Mouse (Mus musculus) midbrain, embryonic 13.5 days (tissue): ENCODE measurements around the gene Themis3. TPM values are rescaled to one million over a fixed set of nuclear protein-coding genes. Genes with fewer than 3 reads are reported as not detected.

Source experiments
- ATAC-seq: fragments of 200-750 bp; cut with Nextera tagmentation; 2 replicates; pipeline ENCODE4 v1.8.0; 2017; ENCODE audit warnings: mild to moderate bottlenecking, moderate TSS enrichment, moderate library complexity
- H3K27ac ChIP-seq: fragments of 300-500 bp; sonication (generic); 2 replicates; pipeline ENCODE4 v1.5.1; 2015; ENCODE audit warnings: inconsistent platforms, mild to moderate bottlenecking, moderate library complexity
- H3K27me3 ChIP-seq: fragments of 300-500 bp; sonication (generic); 2 replicates; pipeline ENCODE4 v1.6.1; 2015; ENCODE audit warnings: mild to moderate bottlenecking, inconsistent platforms
- H3K36me3 ChIP-seq: fragments of 300-500 bp; sonication (generic); 2 replicates; pipeline ENCODE4 v1.6.1; 2015; ENCODE audit warnings: mild to moderate bottlenecking, inconsistent platforms
- H3K4me1 ChIP-seq: fragments of 300-500 bp; sonication (generic); replicated peaks from 2 replicates; pipeline ENCODE4 v1.6.1; 2015; ENCODE audit warnings: inconsistent platforms
- H3K4me2 ChIP-seq: fragments of 300-500 bp; sonication (generic); replicated peaks from 2 replicates; pipeline ENCODE4 v1.6.1; 2015; ENCODE audit warnings: moderate library complexity, mild to moderate bottlenecking, inconsistent platforms
- H3K4me3 ChIP-seq: fragments of 300-500 bp; sonication (generic); replicated peaks from 2 replicates; pipeline ENCODE4 v1.5.1; 2015; ENCODE audit warnings: mild to moderate bottlenecking, inconsistent platforms
- H3K9ac ChIP-seq: fragments of 300-500 bp; sonication (generic); replicated peaks from 2 replicates; pipeline ENCODE4 v1.6.1; 2015; ENCODE audit warnings: mild to moderate bottlenecking, inconsistent platforms
- H3K9me3 ChIP-seq: fragments of 300-500 bp; sonication (generic); 2 replicates; pipeline ENCODE4 v1.6.1; 2016; ENCODE audit warnings: mild to moderate bottlenecking, inconsistent platforms
- WGBS: fragments of 180-500 bp; shearing (Covaris S2); methylation state at CpG from one replicate; pipeline ENCODE4 v1.1.7; 2015; 5-methylcytosine and 5-hydroxymethylcytosine counted together
- polyA plus RNA-seq: library from polyadenylated mRNA; unstranded; fragments of >200 nt; fragmentation: Nextera tagmentation; extraction: Ambion mirVana; gene quantifications from 2 replicates; pipeline ENCODE4 v1.2.1, GENCODE M21; 2015

The Themis3 gene
- not detected in 2 replicates for polyA plus RNA-seq

DNA sequence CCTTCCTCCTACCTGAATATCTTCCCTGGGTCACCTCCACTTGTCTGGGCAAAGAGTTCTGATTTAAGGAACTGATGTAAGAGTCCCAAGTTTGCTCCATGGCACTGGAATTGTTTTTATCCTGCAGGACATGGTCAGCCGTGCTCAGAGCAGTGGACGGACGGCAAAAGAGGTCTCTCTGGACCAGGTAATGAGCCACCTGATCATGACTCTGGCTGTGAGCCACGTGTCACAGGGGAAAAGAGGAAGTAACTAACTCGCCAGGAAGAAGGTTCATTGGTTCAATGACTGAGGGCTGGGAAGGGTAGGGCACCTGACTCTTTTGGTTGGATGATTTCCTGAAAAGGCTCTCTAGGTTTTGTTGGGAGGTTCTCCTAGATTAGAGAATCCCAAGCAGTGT lies at the start of gene Themis3:
Gene Themis3, minus strand, starts transcription at position 187 of the 400 bp plus-strand sequence.
- ATAC-seq, result no peak
- Histone ChIP-seq H3K4me3 (no peak within 1 kb of the TSS), H3K4me1 (no peaks in the 10 kb centered on the region), H3K9me3 (no peaks in the 10 kb centered on the region), H3K9ac (no peak within 1 kb of the TSS), H3K27me3 (no peaks in the 10 kb centered on the region), H3K4me2 (no peak within 1 kb of the TSS), H3K27ac (no peak within 1 kb of the TSS), H3K36me3 (no peaks in the 10 kb centered on the region)
- WGBS, result 74% methylated on average over 5 of the region's 5 CpGs

DNA sequence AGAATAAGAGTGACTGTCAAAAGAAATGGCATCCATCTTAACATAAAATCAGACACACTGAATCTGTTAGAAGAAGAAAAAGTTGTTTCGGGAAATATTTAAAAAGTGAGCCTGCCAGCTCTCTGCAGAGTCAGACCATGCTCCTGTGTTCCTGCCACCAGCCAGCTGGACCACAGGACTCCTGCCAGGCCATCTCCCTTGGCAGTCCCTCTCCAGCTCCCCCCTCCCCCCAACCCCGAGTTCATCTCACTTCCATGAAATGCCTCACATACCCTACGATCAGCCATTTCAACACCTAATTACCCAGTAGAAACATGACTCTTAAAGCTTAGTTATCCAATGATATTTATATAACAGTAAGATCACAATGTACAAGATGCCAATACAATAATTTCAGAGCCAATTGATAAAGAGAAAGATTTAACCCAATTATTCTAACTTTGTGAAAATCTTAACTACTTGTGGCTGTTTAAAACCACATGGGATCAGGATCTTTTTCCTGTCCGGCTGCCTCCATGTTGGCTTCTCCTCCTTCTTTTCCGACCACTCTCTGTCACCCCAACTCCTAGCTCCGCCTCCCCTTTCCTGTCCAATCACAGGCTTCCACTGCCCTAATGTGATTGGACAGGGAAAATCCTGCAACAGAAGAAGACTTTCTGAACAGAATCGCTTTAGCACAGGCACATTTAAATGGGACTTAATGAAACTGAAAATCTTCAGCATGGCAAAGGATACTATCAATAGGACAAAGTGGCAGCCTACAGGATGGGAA lies 43.7 kb upstream of the Themis3 start:
- Histone ChIP-seq H3K4me1 (no peaks in the 10 kb centered on the region), H3K36me3 (no peaks in the 10 kb centered on the region), H3K9me3 (no peaks in the 10 kb centered on the region), H3K27me3 (no peaks in the 10 kb centered on the region), H3K27ac (no peak overlapping the region), H3K4me2 (no peak overlapping the region), H3K9ac (no peak overlapping the region), H3K4me3 (no peak overlapping the region)
- ATAC-seq, result no peak
- 85% methylated on average over 7 of the region's 7 CpGs for whole genome bisulfite sequencing

DNA sequence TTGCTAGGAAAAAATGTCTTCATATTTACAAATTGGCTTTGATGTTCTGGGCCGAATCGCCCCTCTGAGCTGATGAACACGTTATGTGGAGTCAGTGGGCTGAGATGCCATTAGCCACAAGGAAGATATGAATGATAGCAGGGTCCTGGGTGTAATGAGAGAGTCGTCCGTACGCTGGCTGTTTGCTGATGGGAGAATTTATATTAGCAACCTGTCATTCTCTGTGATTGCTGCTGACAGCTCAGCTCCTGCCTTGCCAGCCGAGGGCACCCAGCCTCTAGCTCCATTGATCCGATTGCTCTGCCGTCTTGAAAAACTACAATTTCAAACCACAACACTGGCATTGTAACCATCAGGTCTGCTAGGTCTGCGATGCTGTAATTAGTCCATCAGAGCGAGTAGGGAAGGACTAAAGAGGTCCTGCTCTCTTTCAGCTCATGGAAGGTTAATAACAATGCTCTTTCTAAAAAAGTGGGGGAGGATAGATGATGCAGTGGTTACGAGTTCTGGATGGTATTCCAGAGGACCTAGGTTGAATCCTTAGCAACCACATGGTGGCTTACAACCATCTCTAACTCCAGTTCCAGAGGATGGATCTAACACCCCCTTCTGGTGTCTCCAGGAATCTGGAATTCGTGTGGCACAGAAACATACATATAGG lies 25.7 kb upstream of the Themis3 start:
- Histone ChIP-seq H3K4me2 (no peak overlapping the region), H3K27me3 (no peaks in the 10 kb centered on the region), H3K36me3 (no peaks in the 10 kb centered on the region), H3K9me3 (no peaks in the 10 kb centered on the region), H3K4me1 (0 out of 2 replicates have a peak, but pooled peaks cover 4% of the 10 kb centered on the region), H3K27ac (no peak overlapping the region; the same call in 1 of the 2 replicates), H3K9ac (no peak overlapping the region), H3K4me3 (no peak overlapping the region)
- ATAC-seq, result peak; percentile 75
- 62% methylated on average over 13 of the region's 13 CpGs for WGBS

DNA sequence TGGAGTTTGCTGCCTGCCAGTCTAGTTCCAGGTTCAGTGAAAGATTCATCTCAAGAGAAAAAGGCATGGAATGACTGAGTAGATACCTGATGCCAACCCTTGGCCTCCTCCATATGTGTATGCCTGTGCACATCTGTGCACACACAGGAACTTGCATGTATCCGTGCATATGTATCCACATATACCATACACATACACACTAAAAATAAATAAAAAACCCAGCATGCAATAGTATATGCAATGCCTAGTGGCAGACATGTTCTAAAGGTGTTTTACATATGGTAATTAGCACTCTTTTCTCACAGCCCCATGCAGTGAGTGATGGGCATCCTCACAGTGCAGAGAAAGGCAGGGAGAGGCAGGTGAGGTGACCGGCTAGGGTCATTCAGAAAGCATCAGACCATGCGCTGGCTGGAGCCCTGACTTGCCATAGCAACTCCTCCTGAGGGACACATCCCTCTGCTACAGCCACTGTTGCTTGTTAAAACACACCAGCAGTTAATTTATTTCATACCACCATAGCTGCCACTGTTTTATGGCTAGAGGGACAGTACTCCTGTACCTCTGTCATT lies 24.9 kb upstream of the Themis3 start:
- Histone ChIP-seq H3K9ac (no peak overlapping the region), H3K27me3 (no peaks in the 10 kb centered on the region), H3K4me2 (no peak overlapping the region), H3K4me1 (0 out of 2 replicates have a peak, but pooled peaks cover 4% of the 10 kb centered on the region), H3K4me3 (no peak overlapping the region), H3K36me3 (no peaks in the 10 kb centered on the region), H3K27ac (peak overlapping the region; percentile 60; the same call in 1 of the 2 replicates), H3K9me3 (no peaks in the 10 kb centered on the region)
- ATAC-seq, result peak; percentile 62; the same call in 1 of the 2 replicates
- WGBS, result 64% methylated on average over 3 of the region's 3 CpGs

DNA sequence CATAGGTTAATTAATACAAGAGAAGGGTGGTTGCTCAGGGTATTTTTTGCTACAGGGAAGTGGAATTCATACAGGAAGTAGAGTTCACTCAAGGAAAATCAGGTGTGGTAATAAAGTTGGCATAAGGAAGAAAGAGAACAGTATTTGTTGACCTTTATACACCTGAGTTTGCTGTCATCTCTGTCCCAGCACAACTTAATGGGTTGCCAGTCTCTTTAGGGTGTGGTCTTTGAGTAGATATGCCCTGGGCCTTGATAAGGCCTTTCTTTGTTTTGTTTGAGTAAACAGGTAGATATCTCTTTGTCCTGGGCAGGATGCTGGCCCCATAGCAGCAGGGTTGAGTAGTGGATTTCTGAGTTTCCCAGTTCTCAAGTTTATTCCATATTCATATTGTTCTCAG lies 15.6 kb upstream of the Themis3 start:
- no peak for ATAC-seq
- Histone ChIP-seq H3K4me3 (no peak overlapping the region), H3K27ac (no peak overlapping the region), H3K4me1 (no peaks in the 10 kb centered on the region), H3K27me3 (no peaks in the 10 kb centered on the region), H3K9me3 (no peaks in the 10 kb centered on the region), H3K4me2 (no peak overlapping the region), H3K9ac (no peak overlapping the region), H3K36me3 (no peaks in the 10 kb centered on the region)

DNA sequence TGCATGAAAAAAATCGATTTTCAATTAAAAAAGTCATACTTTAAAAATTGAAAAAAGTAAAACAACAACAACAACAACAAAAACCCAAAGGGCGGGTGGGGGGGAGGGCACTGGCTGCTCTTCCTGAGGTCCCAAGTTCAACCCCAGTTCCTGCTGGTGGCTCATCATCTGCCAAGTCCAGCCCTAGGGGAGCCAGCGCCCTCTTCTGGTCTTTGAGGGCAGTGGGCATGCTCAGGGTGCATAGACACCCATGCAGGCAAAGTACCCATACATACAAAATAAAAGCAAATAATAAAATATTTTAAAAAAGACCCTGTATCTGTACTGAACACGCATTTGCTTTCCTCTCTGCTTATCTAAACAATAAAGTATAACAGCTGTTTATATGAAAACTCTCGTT lies 10.5 kb upstream of the Themis3 start:
- H3K9ac ChIP-seq, result no peak overlapping the region
- H3K4me1 ChIP-seq, result no peaks in the 10 kb centered on the region
- no peak overlapping the region for H3K4me2 ChIP-seq
- no peak for ATAC-seq
- H3K27ac ChIP-seq, result no peak overlapping the region
- 79% methylated on average over 5 of the region's 5 CpGs for WGBS
- no peaks in the 10 kb centered on the region for H3K9me3 ChIP-seq
- H3K36me3 ChIP-seq, result no peaks in the 10 kb centered on the region
- no peaks in the 10 kb centered on the region for H3K27me3 ChIP-seq
- no peak overlapping the region for H3K4me3 ChIP-seq

DNA sequence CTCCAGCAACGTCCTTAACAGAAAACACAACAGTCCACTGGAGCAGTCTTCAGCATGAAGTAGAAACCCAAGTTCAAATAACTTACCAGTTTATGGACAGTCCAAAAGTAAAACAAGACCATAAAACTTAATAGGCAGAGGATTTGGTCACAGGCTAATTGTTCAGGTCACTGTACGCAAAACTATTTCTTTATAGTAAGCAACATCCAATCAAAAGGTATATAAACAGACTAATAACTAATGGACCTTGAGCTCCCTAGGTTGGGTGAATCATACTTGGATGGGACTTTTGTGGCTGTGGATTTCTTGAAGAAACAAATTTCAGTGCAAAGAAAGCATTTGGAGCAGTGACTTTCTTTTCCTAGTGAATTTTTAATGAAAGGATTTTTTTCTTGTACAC lies 6.8 kb upstream of the Themis3 start:
- Histone ChIP-seq H3K36me3 (no peaks in the 10 kb centered on the region), H3K27ac (no peak overlapping the region), H3K4me1 (no peaks in the 10 kb centered on the region), H3K4me2 (no peak overlapping the region), H3K4me3 (no peak overlapping the region), H3K9ac (no peak overlapping the region), H3K27me3 (no peaks in the 10 kb centered on the region), H3K9me3 (no peaks in the 10 kb centered on the region)
- WGBS, result 86% methylated on average over 2 of the region's 2 CpGs
- ATAC-seq, result no peak

DNA sequence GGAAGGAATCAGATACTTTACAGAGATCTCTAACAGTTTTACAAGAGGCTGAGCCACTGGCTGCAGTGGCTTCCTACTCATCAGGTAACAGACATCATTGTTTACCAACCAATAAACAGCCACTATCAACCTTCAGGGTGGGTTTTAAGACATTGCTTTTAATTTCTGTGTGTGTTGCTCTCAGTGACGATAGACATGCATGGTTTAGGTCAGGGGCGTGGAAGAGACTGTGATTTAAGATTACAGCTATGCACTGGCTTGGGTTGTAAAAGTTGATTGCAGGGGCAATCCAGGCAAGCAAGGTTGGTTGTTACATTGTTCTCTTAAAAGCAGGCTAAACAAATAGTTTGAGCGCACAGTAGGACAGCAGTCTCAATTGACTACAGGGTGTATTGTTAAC lies 1.4 kb upstream of the Themis3 start:
- H3K4me2 ChIP-seq, result no peak overlapping the region
- no peaks in the 10 kb centered on the region for H3K4me1 ChIP-seq
- no peak for ATAC-seq
- H3K9ac ChIP-seq, result no peak overlapping the region
- no peak overlapping the region for H3K4me3 ChIP-seq
- H3K9me3 ChIP-seq, result no peaks in the 10 kb centered on the region
- H3K36me3 ChIP-seq, result no peaks in the 10 kb centered on the region
- WGBS, result 95% methylated on average over 3 of the region's 3 CpGs
- no peak overlapping the region for H3K27ac ChIP-seq
- H3K27me3 ChIP-seq, result no peaks in the 10 kb centered on the region

DNA sequence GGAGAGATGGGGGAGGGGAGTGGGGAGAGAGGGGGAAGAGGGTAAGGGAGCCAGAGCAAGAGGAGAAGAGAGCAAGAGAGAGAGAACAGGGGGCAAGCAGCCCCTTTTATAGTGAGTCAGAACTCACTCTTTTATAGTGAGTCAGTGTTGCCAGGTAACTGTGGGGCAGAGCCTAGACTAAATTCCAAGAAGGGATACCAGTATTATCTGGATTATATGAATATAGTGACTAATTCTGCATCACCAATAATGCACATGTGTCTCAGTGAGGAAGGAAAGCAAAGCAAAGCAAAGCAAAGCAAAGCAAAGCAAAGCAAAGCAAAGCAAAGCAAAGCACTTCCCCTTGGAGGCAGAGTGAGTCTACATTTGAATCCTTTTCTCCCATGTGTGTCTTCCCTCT lies 835 bp upstream of the Themis3 start:
- no peak overlapping the region for H3K4me2 ChIP-seq
- no peaks in the 10 kb centered on the region for H3K36me3 ChIP-seq

DNA sequence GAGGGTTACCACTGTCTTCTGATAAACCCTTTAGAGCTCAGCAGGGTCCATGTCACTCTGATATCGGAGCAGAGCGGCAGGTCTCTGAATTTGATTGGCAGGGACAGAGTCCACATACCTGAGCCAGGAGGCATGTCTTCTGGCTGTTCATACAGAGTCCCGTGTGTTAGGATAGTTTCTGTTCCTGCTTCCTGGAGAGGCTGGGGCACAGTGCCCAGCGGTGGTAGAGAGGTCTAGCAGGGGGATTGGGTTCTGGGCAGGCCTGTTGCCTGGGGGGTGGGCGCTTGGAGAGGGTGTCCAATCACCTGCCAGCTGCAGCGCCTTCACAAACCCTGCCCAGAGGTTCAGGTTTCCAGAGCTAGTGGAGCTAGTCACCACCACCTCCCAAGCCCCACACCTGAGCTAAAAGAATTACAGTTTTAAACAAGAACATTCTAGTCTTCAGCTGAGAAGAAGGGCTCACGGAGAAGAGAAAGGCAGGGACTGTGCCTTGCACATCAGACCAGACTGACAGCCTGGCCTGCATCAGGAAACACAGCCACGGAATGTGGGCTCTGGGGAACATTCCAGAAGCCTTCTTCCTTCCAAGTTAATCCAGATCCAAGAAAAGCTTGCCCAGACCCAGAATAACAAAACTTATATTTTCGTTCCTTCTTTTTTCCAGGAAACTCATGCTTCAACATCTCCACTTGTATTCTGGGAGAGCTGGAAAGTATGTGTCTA lies 3.9 kb downstream of the Themis3 start:
- 83% methylated on average over 9 of the region's 9 CpGs for WGBS

More for the DNA sequence above, 835 bp upstream of the Themis3 start:
- H3K9ac ChIP-seq, result no peak overlapping the region
- H3K4me1 ChIP-seq, result no peaks in the 10 kb centered on the region
- no peak overlapping the region for H3K4me3 ChIP-seq
- H3K9me3 ChIP-seq, result no peaks in the 10 kb centered on the region
- no peak for ATAC-seq
- H3K27me3 ChIP-seq, result no peaks in the 10 kb centered on the region
- H3K27ac ChIP-seq, result no peak overlapping the region

DNA sequence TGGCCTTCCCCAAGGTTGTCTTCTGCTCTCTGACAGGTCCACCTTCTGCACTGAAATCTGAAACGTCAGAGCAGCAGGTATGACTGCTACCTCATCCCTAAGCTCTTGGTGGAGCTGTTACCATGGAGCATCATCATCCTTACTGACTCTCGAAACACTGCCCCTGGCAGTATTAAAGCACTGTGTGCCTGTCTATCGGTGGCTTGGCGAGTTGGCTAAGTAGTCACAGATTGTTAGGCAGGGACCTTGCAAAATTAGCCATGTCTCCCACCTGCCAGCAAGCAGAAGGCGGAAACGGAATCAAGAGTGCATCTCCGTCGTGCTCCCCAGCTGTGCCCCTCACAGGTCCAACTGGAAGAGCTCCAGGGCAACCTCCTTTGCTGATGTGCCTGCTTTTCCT lies 4.6 kb downstream of the Themis3 start:
- Histone ChIP-seq H3K4me3 (no peak overlapping the region), H3K27me3 (no peaks in the 10 kb centered on the region), H3K9ac (no peak overlapping the region), H3K27ac (no peak overlapping the region), H3K4me1 (no peaks in the 10 kb centered on the region), H3K36me3 (no peaks in the 10 kb centered on the region), H3K9me3 (no peaks in the 10 kb centered on the region), H3K4me2 (no peak overlapping the region)
- no peak for ATAC-seq
- WGBS, result 77% methylated on average over 8 of the region's 8 CpGs

More for the DNA sequence above, 3.9 kb downstream of the Themis3 start:
- H3K27ac ChIP-seq, result no peak overlapping the region
- H3K36me3 ChIP-seq, result no peaks in the 10 kb centered on the region
- no peaks in the 10 kb centered on the region for H3K4me1 ChIP-seq
- H3K4me3 ChIP-seq, result no peak overlapping the region
- no peak overlapping the region for H3K4me2 ChIP-seq
- no peak overlapping the region for H3K9ac ChIP-seq
- no peak for ATAC-seq
- H3K27me3 ChIP-seq, result no peaks in the 10 kb centered on the region
- H3K9me3 ChIP-seq, result no peaks in the 10 kb centered on the region

DNA sequence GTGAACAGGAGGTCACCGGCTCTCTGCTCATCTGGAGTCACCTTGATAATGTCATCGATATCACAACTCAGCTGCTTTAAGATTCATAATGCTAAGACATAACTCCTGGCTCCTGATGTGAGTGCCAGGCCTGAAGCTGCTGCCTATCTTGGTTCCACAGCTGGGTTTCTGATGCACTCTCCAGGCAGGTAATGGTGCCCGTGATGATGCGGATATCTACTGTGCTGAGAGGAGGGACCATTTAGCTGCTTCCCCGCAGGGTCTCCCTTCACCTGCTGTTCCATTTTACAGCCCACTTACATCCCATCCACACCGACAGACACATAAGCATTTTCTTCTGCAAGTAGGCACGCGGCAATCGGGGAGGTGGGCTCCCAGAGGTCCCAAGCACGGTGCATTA lies 7.7 kb downstream of the Themis3 start:
- 91% methylated on average over 10 of the region's 10 CpGs for WGBS
- ATAC-seq, result no peak
- H3K4me1 ChIP-seq, result no peaks in the 10 kb centered on the region

More for the DNA sequence above, 7.7 kb downstream of the Themis3 start:
- Histone ChIP-seq H3K36me3 (no peaks in the 10 kb centered on the region), H3K27ac (no peak overlapping the region), H3K4me3 (no peak overlapping the region), H3K27me3 (no peaks in the 10 kb centered on the region), H3K4me2 (no peak overlapping the region), H3K9me3 (no peaks in the 10 kb centered on the region), H3K9ac (no peak overlapping the region)
